Mouse (Mus musculus): Measurements from ENCODE around the gene Cnot2. TPM values are rescaled to one million over a fixed set of nuclear protein-coding genes. Genes with fewer than 3 reads are reported as not detected.

Cnot2 gene
- polyA plus RNA-seq, 1 experiment from 2014 or later = 138 TPM

- no peaks in the 10 kb centered on the region for H3K36me3 ChIP-seq (ENCODE audit: control insufficient read depth, insufficient read depth, low read length)
- H3K4me2 ChIP-seq (replicated peaks; ENCODE audit: low read depth, low read length) = no peak overlapping the region
- WGBS = 92% methylated on average over 12 of the region's 12 CpGs
- H3K4me1 ChIP-seq (replicated peaks; ENCODE audit: control insufficient read depth, insufficient read depth, low read length) = no peaks in the 10 kb centered on the region
- H3K27me3 ChIP-seq (ENCODE audit: control insufficient read depth, insufficient read depth, low read length) = no peaks in the 10 kb centered on the region
- no peaks in the 10 kb centered on the region for H3K9me3 ChIP-seq (ENCODE audit: control insufficient read depth, low read length)
- no peak overlapping the region for H3K9ac ChIP-seq (ENCODE audit: low read depth, low read length)
- no peak overlapping the region for H3K27ac ChIP-seq (ENCODE audit: low read depth, low read length)
- ATAC-seq (ENCODE audit: low FRiP score) (no peak), DNase-seq (ENCODE audit: low spot score) (no peak)
- no peak overlapping the region for H3K4me3 ChIP-seq (ENCODE audit: low read depth, low read length)
Measured at GRCm38 (mm10) chr10:116463753-116464345, 117.5 kb downstream of the Cnot2 start.

GRCm38 (mm10) chr10:116461443-116461842 is 119.9 kb downstream of the Cnot2 start:
- no peaks in the 10 kb centered on the region for H3K4me1 ChIP-seq (replicated peaks; ENCODE audit: control insufficient read depth, insufficient read depth, low read length)
- WGBS = 78% methylated on average over 9 of the region's 9 CpGs
- no peaks in the 10 kb centered on the region for H3K27me3 ChIP-seq (ENCODE audit: control insufficient read depth, insufficient read depth, low read length)
- no peaks in the 10 kb centered on the region for H3K36me3 ChIP-seq (ENCODE audit: control insufficient read depth, insufficient read depth, low read length)
- DNase-seq (ENCODE audit: low spot score) (no peak), ATAC-seq (ENCODE audit: low FRiP score) (no peak)
- no peaks in the 10 kb centered on the region for H3K9me3 ChIP-seq (ENCODE audit: control insufficient read depth, low read length)
- no peak overlapping the region for H3K27ac ChIP-seq (ENCODE audit: low read depth, low read length)
- H3K4me3 ChIP-seq (ENCODE audit: low read depth, low read length) = no peak overlapping the region
- no peak overlapping the region for H3K4me2 ChIP-seq (replicated peaks; ENCODE audit: low read depth, low read length)
- H3K9ac ChIP-seq (ENCODE audit: low read depth, low read length) = no peak overlapping the region

- no peaks in the 10 kb centered on the region for H3K9me3 ChIP-seq (ENCODE audit: control insufficient read depth, low read length)
- ATAC-seq (ENCODE audit: low FRiP score) (no peak), DNase-seq (ENCODE audit: low spot score) (no peak)
- H3K27ac ChIP-seq (ENCODE audit: low read depth, low read length) = no peak overlapping the region
- WGBS = 94% methylated on average over 9 of the region's 9 CpGs
- H3K4me3 ChIP-seq (ENCODE audit: low read depth, low read length) = no peak overlapping the region
- H3K27me3 ChIP-seq (ENCODE audit: control insufficient read depth, insufficient read depth, low read length) = no peaks in the 10 kb centered on the region
- H3K4me2 ChIP-seq (replicated peaks; ENCODE audit: low read depth, low read length) = no peak overlapping the region
- H3K4me1 ChIP-seq (replicated peaks; ENCODE audit: control insufficient read depth, insufficient read depth, low read length) = no peaks in the 10 kb centered on the region
- H3K36me3 ChIP-seq (ENCODE audit: control insufficient read depth, insufficient read depth, low read length) = no peaks in the 10 kb centered on the region
- no peak overlapping the region for H3K9ac ChIP-seq (ENCODE audit: low read depth, low read length)
Measured at GRCm38 (mm10) chr10:116458786-116459185, 122.5 kb downstream of the Cnot2 start.

GRCm38 (mm10) chr10:116452771-116453170 is 128.5 kb downstream of the Cnot2 start:
- no peak overlapping the region for H3K4me3 ChIP-seq (ENCODE audit: low read depth, low read length)
- 89% methylated on average over 7 of the region's 7 CpGs for WGBS
- H3K27ac ChIP-seq (ENCODE audit: low read depth, low read length) = no peak overlapping the region
- H3K27me3 ChIP-seq (ENCODE audit: control insufficient read depth, insufficient read depth, low read length) = no peaks in the 10 kb centered on the region
- ATAC-seq (ENCODE audit: low FRiP score) (no peak), DNase-seq (ENCODE audit: low spot score) (no peak)
- H3K36me3 ChIP-seq (ENCODE audit: control insufficient read depth, insufficient read depth, low read length) = no peaks in the 10 kb centered on the region
- H3K9me3 ChIP-seq (ENCODE audit: control insufficient read depth, low read length) = no peaks in the 10 kb centered on the region
- no peaks in the 10 kb centered on the region for H3K4me1 ChIP-seq (replicated peaks; ENCODE audit: control insufficient read depth, insufficient read depth, low read length)
- H3K9ac ChIP-seq (ENCODE audit: low read depth, low read length) = no peak overlapping the region
- H3K4me2 ChIP-seq (replicated peaks; ENCODE audit: low read depth, low read length) = no peak overlapping the region

- no peak overlapping the region for H3K27ac ChIP-seq (ENCODE audit: low read depth, low read length)
- ATAC-seq (ENCODE audit: low FRiP score) (no peak), DNase-seq (ENCODE audit: low spot score) (no peak)
- H3K36me3 ChIP-seq (ENCODE audit: control insufficient read depth, insufficient read depth, low read length) = no peaks in the 10 kb centered on the region
- no peak overlapping the region for H3K4me2 ChIP-seq (replicated peaks; ENCODE audit: low read depth, low read length)
- no peaks in the 10 kb centered on the region for H3K27me3 ChIP-seq (ENCODE audit: control insufficient read depth, insufficient read depth, low read length)
- H3K4me1 ChIP-seq (replicated peaks; ENCODE audit: control insufficient read depth, insufficient read depth, low read length) = no peaks in the 10 kb centered on the region
- no peaks in the 10 kb centered on the region for H3K9me3 ChIP-seq (ENCODE audit: control insufficient read depth, low read length)
- 84% methylated on average over 9 of the region's 9 CpGs for WGBS
- no peak overlapping the region for H3K4me3 ChIP-seq (ENCODE audit: low read depth, low read length)
- H3K9ac ChIP-seq (ENCODE audit: low read depth, low read length) = no peak overlapping the region
Measured at GRCm38 (mm10) chr10:116450621-116451020, 130.7 kb downstream of the Cnot2 start.

- WGBS = 97% methylated on average over 12 of the region's 12 CpGs
- no peak for DNase-seq (ENCODE audit: low spot score)
Measured at GRCm38 (mm10) chr10:116448166-116448565, 133.1 kb downstream of the Cnot2 start.

GRCm38 (mm10) chr10:116447176-116447575 is 134.1 kb downstream of the Cnot2 start:
- Histone ChIP-seq H3K4me3 (ENCODE audit: low read depth, low read length) (no peak overlapping the region), H3K27ac (ENCODE audit: low read depth, low read length) (no peak overlapping the region), H3K4me1 (replicated peaks; ENCODE audit: control insufficient read depth, insufficient read depth, low read length) (no peaks in the 10 kb centered on the region), H3K36me3 (ENCODE audit: control insufficient read depth, insufficient read depth, low read length) (no peaks in the 10 kb centered on the region), H3K27me3 (ENCODE audit: control insufficient read depth, insufficient read depth, low read length) (no peaks in the 10 kb centered on the region), H3K9me3 (ENCODE audit: control insufficient read depth, low read length) (no peaks in the 10 kb centered on the region), H3K9ac (ENCODE audit: low read depth, low read length) (no peak overlapping the region), H3K4me2 (replicated peaks; ENCODE audit: low read depth, low read length) (no peak overlapping the region)
- ATAC-seq (ENCODE audit: low FRiP score) (no peak), DNase-seq (ENCODE audit: low spot score) (no peak)
- 87% methylated on average over 9 of the region's 9 CpGs for WGBS

More at GRCm38 (mm10) chr10:116448166-116448565, 133.1 kb downstream of the Cnot2 start:
- Histone ChIP-seq H3K27me3 (ENCODE audit: control insufficient read depth, insufficient read depth, low read length) (no peaks in the 10 kb centered on the region), H3K4me2 (replicated peaks; ENCODE audit: low read depth, low read length) (no peak overlapping the region), H3K9ac (ENCODE audit: low read depth, low read length) (no peak overlapping the region), H3K36me3 (ENCODE audit: control insufficient read depth, insufficient read depth, low read length) (no peaks in the 10 kb centered on the region), H3K9me3 (ENCODE audit: control insufficient read depth, low read length) (no peaks in the 10 kb centered on the region), H3K27ac (ENCODE audit: low read depth, low read length) (no peak overlapping the region), H3K4me1 (replicated peaks; ENCODE audit: control insufficient read depth, insufficient read depth, low read length) (no peaks in the 10 kb centered on the region), H3K4me3 (ENCODE audit: low read depth, low read length) (no peak overlapping the region)
- no peak for ATAC-seq (ENCODE audit: low FRiP score)

GRCm38 (mm10) chr10:116446040-116446439 is 135.3 kb downstream of the Cnot2 start:
- no peaks in the 10 kb centered on the region for H3K27me3 ChIP-seq (ENCODE audit: control insufficient read depth, insufficient read depth, low read length)
- no peak for ATAC-seq (ENCODE audit: low FRiP score)
- 98% methylated on average over 10 of the region's 12 CpGs for WGBS
- no peak overlapping the region for H3K4me2 ChIP-seq (replicated peaks; ENCODE audit: low read depth, low read length)
- H3K9ac ChIP-seq (ENCODE audit: low read depth, low read length) = no peak overlapping the region
- H3K4me1 ChIP-seq (replicated peaks; ENCODE audit: control insufficient read depth, insufficient read depth, low read length) = no peaks in the 10 kb centered on the region
- DNase-seq (ENCODE audit: low spot score) = no peak
- H3K36me3 ChIP-seq (ENCODE audit: control insufficient read depth, insufficient read depth, low read length) = no peaks in the 10 kb centered on the region
- no peaks in the 10 kb centered on the region for H3K9me3 ChIP-seq (ENCODE audit: control insufficient read depth, low read length)
- no peak overlapping the region for H3K27ac ChIP-seq (ENCODE audit: low read depth, low read length)
- H3K4me3 ChIP-seq (ENCODE audit: low read depth, low read length) = no peak overlapping the region

- DNase-seq (ENCODE audit: low spot score) (no peak), ATAC-seq (ENCODE audit: low FRiP score) (no peak)
- H3K4me3 ChIP-seq (ENCODE audit: low read depth, low read length) = no peak overlapping the region
- H3K4me1 ChIP-seq (replicated peaks; ENCODE audit: control insufficient read depth, insufficient read depth, low read length) = no peaks in the 10 kb centered on the region
- H3K4me2 ChIP-seq (replicated peaks; ENCODE audit: low read depth, low read length) = no peak overlapping the region
- H3K36me3 ChIP-seq (ENCODE audit: control insufficient read depth, insufficient read depth, low read length) = no peaks in the 10 kb centered on the region
- no peak overlapping the region for H3K27ac ChIP-seq (ENCODE audit: low read depth, low read length)
- no peaks in the 10 kb centered on the region for H3K9me3 ChIP-seq (ENCODE audit: control insufficient read depth, low read length)
- WGBS = 96% methylated on average over 8 of the region's 8 CpGs
- no peak overlapping the region for H3K9ac ChIP-seq (ENCODE audit: low read depth, low read length)
- no peaks in the 10 kb centered on the region for H3K27me3 ChIP-seq (ENCODE audit: control insufficient read depth, insufficient read depth, low read length)
Measured at GRCm38 (mm10) chr10:116444826-116445225, 136.5 kb downstream of the Cnot2 start.

Measured in hindbrain, embryonic 11.5 days (tissue).